Mouse (Mus musculus) CH12F3 (cell line): ENCODE measurements around the gene Arhgef28.

Experiments
- in situ Hi-C: fragments of 300-500 bp; cut with MboI; formaldehyde crosslinking; loops from 2 replicates; pipeline ENCODE4 v1.14.3; 2020; ENCODE audit warnings: low sequenced_read_pairs

Gene Arhgef28

DNA sequence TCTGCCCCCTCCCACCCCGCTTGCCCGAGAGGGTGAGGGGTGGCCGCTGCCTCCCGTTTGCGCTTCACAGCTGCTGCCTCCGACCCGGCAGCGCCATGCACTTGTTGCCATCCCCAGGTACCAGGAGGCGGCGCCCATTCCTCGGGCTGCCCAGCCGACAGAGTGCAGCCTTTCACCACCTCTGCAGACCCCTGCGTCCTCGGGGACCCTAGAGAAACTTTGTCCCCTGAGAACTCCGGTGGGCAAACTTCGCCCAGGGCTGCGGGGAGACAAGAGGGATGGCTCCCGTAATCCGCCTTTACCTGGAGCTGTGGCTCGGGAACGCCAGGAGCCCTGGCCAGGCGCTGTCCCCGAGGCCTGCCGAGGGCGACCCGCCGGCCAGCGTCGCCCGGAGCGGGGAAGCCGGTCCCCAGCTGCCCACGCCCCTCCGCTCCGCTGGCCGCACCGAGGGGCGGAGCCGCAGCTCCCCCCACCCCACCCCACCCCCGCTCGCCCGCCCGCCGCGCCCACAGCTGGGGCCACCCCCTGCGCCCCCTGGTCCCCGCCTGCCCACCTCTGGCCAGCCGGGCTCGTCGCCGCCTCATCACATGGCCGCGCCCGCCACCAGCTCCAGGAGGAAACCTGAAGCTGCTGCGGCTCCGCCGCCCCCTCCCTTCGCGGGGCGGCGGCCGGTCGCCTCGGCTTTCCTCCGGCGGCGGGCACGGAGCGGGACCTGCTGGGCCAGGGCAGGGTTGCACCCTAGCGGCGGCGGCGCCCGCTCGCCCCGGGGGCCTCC lies at the start of gene Arhgef28:
Gene Arhgef28 (minus strand): TSS at position 669 of the 775 bp plus-strand sequence.
- in situ Hi-C loops, result no loop called here

DNA sequence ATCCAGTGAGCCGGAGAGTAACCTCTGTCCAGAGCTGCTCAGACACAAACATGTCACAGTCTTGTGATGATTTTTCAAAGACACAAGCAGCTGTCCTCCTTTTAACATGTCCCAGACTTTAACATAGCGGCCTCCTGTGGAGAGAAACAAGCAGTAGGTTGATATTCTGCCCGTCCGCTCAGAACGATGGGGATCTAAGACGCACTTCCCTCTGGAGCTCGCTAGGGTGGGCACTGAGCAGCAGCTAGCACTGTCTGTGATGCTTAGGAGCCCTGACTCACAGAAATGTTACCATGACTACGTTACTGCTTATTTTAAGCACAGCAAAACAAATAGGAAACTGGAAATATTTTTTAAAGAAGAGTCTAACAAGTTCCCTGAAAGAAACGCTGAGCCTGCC lies 48.7 kb upstream of the Arhgef28 start:
- in situ Hi-C loops, result no loop called here

GRCm38 (mm10) chr13:98249594-98249993 lies 43.4 kb upstream of the Arhgef28 start:
- in situ Hi-C loops, result no loop called here

DNA sequence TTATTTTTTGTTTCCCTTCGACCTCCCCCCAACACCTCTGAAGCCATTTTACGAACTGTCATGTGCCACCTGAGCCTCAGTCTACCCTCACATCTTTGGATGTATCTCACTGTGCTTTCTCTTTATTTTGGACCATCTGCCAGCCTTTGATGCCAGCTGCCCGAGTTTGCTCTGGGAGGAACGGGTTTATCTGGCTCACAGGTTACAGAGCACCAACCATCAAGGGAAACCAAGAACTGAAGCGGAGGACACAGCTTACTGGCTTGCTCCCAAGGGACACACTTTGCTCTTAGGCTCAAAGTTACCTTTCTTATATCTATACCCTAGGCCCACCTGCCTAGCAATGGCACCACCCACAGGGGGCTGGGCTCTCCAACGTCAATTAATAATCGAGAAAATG lies 39.1 kb upstream of the Arhgef28 start:
- in situ Hi-C loops, result no loop called here

- in situ Hi-C loops, result no loop called here
Observed at GRCm38 (mm10) chr13:98244571-98245350, 38.5 kb upstream of the Arhgef28 start.

- in situ Hi-C loops, result no loop called here
Observed at GRCm38 (mm10) chr13:98241531-98242282, 35.5 kb upstream of the Arhgef28 start.

DNA sequence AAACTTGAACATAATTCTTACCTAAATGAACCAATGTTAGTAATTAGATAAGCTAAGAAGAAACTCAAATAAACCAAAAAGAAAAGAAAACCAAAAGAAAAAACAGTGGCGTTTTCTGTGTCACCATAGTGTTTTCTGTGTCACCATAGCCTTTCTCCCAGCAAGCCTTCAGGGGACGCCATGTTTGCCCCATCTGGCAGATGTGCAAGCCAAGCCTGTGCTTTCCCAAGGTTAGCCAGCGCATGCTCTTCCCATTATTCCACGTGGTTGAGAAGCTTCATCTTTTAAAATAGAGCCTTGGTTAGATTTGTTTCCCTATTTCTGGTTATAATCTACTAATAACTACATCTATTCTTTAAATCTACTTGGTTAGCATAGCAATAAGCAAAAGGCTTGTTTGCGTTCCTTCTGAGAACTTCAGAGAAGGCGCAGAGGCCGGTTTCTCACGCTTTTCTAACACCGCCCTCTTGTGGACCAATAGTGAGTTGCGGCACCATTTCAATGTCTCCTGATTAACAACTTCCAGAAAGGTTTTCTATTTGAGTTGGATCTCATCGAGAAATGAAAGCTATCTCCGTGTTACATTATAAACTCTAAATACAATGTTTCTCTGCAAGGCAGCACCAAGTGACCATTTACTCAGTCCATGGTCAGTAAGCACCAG lies 33.9 kb upstream of the Arhgef28 start:
- in situ Hi-C loops, result loop anchor here (10.0 kb wide), 1 partner anchor 205 kb away; no protein-coding TSS in a partner anchor

GRCm38 (mm10) chr13:98235451-98235850 lies 29.2 kb upstream of the Arhgef28 start:
- in situ Hi-C loops, result loop anchor here (10.0 kb wide), 1 partner anchor 201 kb away; no protein-coding TSS in a partner anchor

DNA sequence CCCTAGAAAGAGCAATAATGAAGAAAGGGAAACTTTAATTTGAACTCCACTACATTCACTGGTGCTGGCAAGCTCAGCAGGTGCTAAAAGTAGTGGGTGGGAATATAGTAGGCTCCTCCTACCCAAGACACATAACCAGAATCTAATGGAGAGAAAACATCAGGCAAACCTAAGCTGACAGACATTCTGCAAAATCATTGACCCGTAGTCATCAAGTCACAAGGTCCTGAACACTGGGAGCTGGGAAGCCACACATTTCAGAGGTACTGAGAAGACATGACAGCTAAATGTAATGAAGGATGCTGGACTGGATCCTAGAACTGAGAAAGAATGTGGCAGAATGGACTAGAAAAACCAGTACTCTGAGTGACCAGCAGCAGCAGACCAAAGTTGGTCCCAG lies 24.3 kb upstream of the Arhgef28 start:
- in situ Hi-C loops, result loop anchor here (10.0 kb wide), 1 partner anchor 196 kb away; no protein-coding TSS in a partner anchor

- in situ Hi-C loops, result no loop called here
Observed at GRCm38 (mm10) chr13:98226225-98226624, 20.0 kb upstream of the Arhgef28 start.

DNA sequence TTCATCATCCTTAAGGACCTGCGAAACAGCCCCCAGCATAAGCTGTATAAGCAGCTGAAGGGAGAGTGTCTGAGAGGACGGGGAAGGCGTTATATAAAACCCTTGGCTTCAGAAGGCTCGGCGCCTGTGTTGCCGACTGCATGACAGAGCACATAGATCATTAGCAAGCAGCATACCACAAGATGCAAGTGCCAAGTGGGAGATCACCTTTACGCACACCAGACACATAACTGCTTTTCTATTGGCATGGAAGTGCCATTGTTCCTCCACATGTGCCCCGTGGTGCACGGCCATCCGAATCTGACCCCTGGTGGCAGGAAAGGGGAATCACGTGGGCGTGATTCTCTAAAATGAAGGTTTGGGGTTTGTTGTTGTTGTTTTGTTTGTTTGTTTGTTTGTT lies 16.6 kb upstream of the Arhgef28 start:
- in situ Hi-C loops, result no loop called here

- in situ Hi-C loops, result no loop called here
Observed at GRCm38 (mm10) chr13:98210137-98210536, 3.9 kb upstream of the Arhgef28 start.

GRCm38 (mm10) chr13:98208842-98209241 lies 2.6 kb upstream of the Arhgef28 start:
- in situ Hi-C loops, result no loop called here

DNA sequence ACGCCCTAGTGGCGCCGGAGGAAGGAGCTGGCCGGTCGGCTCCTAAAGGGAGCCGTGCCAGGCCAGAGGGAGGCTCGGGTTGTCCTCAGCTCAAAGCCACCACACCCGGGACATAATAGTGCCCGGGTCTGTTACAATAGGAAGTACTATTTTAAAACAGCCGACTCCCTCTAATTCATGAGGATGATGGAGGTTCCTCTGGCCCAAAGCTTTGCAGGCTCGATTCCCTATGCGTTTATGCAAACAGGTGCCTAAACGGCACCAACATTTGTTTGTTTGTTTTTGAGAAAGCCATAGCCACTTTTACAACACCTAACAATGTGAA lies 269 bp upstream of the Arhgef28 start:
- in situ Hi-C loops, result no loop called here

- in situ Hi-C loops, result no loop called here
Observed at GRCm38 (mm10) chr13:98205111-98205510, 1.1 kb downstream of the Arhgef28 start.

DNA sequence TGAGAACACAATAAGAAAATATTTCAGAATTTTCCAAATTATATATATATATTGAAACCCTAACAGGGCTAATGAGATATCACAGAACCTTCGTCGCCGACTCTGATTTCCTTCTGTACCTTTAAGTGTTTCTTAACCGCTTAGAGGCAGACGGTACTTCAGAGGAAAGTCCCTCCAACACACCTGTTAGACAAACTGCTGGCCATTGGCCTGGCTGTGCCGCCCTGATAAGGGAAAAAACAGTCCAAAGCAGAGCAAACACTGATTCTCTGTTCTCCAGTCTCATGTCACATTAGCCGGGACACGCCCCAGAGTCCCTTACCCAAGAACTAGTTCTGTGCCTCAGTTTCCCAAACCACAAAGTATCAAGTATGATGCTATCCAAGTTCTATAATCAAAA lies 1.9 kb downstream of the Arhgef28 start:
- in situ Hi-C loops, result no loop called here

DNA sequence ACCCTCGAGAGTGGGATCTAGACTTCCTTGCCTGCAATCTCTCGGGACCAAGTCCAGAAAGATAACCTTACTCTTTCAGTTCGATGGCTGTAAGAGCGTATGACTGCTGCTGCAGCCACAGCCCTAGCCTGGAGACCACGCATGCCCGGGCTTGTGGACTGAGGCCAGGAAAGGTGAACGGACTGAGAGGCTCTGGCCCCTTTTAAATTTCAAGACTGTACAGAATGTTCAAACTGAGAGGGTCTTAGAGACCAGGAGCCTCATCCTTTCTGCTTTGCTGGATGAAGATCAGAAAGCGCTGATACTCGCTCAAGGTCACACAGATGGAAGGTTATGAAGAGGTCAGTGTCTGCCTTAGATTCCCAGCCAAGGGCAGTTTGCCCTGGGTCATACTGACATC lies 4.8 kb downstream of the Arhgef28 start:
- in situ Hi-C loops, result no loop called here

- in situ Hi-C loops, result no loop called here
Observed at GRCm38 (mm10) chr13:98192596-98192995, 13.6 kb downstream of the Arhgef28 start.

GRCm38 (mm10) chr13:98188500-98188899 lies 17.7 kb downstream of the Arhgef28 start:
- in situ Hi-C loops, result no loop called here

- in situ Hi-C loops, result no loop called here
Observed at GRCm38 (mm10) chr13:98187904-98188303, 18.3 kb downstream of the Arhgef28 start.

DNA sequence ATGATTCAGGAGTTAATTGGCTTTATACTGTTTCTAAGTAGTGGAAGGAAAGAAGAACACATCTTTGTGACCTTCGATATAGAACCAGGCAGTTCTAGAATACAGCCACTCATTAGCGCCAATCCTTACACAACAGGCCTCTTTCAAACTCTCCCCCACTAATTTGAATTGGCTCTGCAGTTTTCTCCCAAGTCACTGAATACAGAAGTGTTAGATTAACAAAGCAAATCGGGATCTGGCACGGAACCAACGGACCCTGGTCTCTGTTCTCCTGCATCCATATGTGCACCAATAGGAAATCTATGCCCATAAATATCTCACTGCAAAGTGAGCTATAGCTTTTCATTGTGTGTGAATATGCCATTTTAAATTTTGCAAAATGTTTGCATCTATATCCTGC lies 20.1 kb downstream of the Arhgef28 start:
- in situ Hi-C loops, result no loop called here
